Mouse (Mus musculus) large intestine, adult 2 months (tissue): ENCODE data around the gene Chrm4. TPM values are rescaled to one million over a fixed set of nuclear protein-coding genes. Genes with fewer than 3 reads are reported as not detected.

Experiments used
- DNase-seq: peaks from one replicate; pipeline ENCODE4 v3.0.0-alpha.2; 2012; ENCODE audit warnings: low read depth, low spot score
- WGBS: fragments of 180-500 bp; shearing (Covaris S2); methylation state at CpG from one replicate; pipeline ENCODE4 v1.1.7; 2018; 5-methylcytosine and 5-hydroxymethylcytosine counted together
- polyA plus RNA-seq: library from polyadenylated mRNA; depleted of rRNA; stranded (reverse); fragments of >200 nt; gene quantifications from 2 replicates; pipeline ENCODE4 v1.2.3, GENCODE M21; 2012

The Chrm4 gene
- polyA plus RNA-seq, 1 experiment, result 4.8 TPM

DNA sequence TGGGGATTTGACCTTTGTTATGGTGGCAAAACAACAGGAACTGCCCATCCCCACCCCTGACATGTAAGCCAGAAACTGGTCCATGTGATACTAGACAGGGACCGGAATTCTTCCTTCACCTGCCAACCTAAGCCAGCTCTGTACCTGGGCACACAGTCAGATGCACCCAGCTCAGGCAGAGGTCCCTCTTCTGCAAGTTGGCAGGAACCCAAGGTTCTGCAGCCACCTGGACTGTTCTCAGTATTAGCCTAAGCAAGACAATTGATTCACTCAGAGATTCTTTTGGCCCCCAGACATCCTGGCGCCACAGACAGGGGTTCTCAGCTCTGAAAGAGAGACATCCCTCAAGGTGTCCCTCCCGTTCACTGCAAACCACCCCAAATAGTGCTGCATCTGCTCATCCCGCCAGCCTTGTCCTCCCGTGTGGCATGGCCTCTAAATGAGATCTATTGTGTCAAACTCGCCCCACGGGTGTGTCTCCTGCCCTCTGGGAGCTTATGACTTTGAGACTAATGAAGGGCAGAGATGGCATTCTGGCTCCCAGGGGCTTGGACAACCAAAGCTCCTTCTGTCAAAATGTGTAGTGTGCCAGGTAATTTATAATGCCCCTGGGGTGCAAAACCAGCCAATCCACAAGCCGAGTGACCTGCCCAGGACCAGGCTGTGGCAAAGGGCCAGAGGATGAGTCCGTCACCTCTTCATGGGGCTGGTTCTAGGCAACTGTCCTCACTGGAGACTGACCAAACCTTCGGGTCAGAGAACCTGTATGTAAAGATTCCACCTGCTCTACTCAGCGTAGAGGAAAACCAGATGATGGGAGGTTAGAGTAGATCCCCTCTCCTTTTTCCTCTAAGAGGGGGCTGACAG lies 32.7 kb downstream of the Chrm4 start:
- WGBS, result 45% methylated on average over 11 of the region's 11 CpGs
- no peak for DNase-seq

DNA sequence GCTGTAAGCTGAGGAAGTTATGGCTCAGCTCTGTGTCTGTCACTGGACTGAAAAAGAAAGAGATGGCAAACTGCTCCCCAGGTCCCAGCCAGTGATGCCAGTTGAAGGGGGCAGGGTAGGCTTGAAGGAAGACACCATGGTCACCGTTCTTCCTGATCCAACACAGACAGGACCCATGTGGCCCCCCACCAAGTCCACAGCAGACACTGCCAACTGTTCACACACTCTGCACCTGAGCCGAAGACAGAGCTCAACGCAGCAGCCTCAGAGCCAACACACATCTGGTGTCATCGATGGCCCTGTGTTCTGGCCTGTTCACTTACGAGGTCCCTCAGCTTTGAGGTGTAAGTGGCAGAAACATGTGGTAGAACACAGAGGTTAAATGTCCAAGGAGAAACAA lies 33.4 kb downstream of the Chrm4 start:
- DNase-seq, result no peak
- WGBS, result 72% methylated on average over 5 of the region's 5 CpGs

DNA sequence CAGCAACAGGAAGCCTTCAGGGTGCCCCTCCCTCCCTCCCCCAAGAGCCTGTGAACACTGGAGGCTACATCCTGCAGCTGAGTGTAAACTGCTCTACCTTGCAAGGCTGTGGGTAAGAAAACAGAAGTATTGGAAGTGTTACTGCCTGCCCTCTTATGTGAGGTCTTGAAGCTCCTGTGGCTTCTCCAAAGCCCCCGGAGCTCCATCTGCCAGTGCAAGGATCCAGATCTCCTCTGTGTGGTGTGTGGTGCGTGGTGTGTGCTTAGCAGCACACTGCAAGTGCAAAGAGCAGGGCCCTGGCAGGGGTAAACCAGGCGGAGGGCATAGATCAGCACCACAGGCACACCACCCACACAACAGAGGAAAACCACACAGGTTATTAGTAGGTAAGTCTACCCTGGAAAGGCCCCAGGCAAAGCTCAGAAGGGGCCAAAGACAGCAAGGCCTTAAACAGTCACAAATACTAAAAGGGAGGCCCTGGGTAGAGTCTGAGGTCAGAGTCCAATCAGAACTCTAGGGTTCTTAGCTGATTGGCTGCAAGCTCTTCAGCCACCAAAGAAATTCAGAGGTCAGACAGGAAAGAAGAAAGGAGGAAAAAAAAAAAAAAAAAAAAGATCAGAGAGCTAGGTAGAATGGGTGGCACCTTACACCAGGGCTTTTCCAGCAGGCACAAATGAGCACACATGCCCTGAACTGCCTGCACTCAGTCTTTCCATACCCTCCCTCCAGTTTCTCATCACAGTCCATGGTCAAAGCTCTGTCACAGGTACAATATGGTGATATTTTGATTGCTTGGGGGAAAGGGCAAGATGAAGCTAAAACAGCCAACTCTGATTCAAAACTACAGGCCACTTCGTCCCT lies 35.1 kb downstream of the Chrm4 start:
- peak; percentile 63 for DNase-seq
- WGBS, result 20% methylated on average over 4 of the region's 4 CpGs

DNA sequence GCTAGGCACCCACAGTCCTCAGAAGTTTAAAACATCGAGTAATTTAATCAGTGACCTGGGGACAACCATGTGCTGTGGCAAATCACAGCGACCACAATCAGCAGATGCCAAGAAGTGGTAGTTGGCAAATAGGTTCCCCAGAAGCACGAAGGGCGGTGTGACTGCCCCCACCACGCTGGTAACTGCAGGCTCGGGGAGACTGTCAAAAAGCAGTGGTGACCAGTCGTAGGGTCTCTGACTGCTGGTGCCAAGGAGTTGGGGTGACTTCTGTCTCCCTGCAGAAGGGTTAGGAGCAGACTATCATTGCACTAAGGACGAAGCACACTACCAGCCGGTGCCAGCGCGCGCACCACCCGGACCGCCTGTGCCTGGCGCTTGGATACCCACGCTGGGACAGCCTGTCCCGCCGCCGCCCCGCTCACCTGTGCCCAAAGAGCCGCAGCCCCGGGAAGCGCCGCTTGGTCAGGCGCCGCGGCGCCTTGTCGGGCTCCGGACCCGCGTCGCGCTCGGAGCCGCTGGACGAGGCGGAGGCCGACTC lies 35.9 kb downstream of the Chrm4 start:
- no peak for DNase-seq
- WGBS, result 1% methylated on average over 39 of the region's 39 CpGs

DNA sequence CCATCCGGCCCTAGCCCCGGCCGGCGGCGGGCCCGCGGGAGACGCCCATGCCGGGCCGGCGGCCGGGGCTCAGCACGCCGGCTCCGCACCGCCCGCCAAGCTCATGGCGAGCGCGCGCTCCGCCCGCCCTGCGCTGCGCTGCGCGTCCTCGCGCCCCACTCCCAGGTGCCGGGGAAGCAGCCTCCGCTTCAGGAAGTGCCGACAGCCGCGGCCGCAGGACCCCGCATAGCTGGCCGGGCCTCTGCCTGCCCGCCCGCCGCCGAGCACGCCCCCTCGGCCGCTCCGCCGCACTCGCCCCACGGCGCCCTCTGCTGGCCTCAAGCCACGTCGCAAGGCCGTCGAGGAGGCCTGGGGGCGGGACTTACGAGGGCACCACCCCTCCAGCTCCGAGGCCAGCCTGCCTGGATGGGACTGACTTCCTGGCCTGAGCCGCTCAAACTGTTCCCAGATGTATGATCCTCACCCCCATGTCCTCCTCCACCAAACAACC lies 36.4 kb downstream of the Chrm4 start:
- peak; percentile 71 for DNase-seq
- WGBS, result under 1% methylated on average over 55 of the region's 57 CpGs

DNA sequence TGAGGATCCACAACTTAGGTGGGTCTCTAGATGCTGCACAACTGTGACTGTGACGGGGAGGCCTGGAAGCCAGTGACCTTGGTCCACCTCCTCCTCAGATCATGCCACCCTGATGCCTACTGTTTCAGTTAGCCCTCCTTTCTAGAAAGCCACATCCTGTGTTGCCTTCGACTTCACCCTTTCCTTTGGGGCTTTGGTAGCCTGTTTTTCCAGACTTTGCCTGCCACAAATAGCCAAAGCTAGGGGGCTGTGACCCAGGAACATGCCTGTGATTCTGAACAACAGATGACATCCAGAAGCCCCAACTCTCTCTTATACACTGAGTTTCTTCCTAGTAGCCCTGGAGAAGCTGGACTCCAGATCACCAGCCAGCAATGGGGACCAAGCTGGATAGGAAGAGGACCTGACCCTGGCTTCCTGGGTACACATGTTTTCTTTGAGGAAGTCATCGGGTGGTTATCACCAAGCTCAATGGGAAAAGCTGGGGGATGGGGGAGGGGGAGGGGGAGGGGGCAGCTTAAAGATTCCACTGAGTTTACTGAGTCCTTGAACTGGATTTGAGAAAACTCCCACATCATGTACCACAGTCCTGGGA lies 37.7 kb downstream of the Chrm4 start:
- WGBS, result 74% methylated on average over 3 of the region's 3 CpGs
- no peak for DNase-seq

DNA sequence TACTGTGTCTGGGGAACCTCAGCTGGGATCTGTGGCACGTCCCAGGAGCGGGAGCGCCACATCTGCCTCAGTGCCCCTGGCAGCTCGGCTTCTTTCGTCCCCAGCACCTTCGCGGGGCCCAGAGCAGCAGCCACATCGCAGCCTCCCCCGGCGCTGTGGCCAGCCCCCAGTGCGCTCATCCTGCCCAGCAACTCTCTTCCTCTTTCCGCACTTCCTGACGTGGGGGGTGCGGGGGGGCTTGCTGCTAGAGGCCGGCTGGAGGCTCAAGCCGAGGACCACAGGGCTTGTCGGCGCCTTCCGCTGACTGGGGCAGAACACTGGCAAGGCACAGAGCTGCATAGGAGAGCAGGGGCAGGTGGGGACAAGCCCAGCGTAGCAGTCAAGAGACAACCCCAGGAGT lies 38.4 kb downstream of the Chrm4 start:
- 70% methylated on average over 20 of the region's 20 CpGs for WGBS
- DNase-seq, result no peak

DNA sequence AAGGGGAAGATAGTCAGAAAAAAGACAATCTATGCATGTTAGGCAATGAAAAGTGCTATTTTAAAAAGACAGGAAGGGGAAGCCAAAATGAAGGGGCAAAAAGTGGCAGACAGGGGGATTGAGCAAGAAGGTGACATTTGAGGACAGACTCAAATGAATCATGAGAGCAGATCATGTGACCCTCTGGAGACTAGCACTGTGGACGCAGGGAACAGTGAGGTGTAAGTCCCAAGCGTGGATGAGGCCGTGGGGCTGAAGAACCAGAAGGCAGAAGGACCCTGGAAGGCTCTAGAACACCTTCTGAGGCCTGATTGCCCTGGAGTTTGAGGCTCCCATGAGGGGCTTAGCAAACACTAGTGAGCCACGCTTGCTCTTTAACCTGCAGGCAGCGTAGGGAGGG lies 39.3 kb downstream of the Chrm4 start:
- WGBS, result 88% methylated on average over 5 of the region's 5 CpGs
- no peak for DNase-seq

DNA sequence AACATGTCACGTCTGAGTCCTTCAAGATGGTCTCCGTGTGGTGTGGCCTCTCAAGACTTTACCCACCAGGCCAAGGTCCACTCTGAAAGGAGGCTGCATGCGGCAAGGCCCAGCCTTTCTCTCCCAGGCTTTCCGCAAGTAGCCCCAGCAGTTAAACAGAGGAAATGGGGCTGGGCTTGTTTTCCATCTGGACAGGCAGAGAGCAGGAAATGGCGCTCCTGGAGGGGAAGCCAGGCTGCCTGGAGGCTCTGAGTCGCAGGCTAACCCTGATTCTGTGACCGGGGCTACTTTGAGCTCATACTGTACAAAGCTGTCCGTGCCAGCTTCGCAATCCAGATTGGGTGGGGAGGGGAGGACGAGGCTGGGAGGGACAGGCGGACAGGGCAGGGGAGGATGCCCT lies 40.9 kb downstream of the Chrm4 start:
- 47% methylated on average over 11 of the region's 11 CpGs for WGBS

DNA sequence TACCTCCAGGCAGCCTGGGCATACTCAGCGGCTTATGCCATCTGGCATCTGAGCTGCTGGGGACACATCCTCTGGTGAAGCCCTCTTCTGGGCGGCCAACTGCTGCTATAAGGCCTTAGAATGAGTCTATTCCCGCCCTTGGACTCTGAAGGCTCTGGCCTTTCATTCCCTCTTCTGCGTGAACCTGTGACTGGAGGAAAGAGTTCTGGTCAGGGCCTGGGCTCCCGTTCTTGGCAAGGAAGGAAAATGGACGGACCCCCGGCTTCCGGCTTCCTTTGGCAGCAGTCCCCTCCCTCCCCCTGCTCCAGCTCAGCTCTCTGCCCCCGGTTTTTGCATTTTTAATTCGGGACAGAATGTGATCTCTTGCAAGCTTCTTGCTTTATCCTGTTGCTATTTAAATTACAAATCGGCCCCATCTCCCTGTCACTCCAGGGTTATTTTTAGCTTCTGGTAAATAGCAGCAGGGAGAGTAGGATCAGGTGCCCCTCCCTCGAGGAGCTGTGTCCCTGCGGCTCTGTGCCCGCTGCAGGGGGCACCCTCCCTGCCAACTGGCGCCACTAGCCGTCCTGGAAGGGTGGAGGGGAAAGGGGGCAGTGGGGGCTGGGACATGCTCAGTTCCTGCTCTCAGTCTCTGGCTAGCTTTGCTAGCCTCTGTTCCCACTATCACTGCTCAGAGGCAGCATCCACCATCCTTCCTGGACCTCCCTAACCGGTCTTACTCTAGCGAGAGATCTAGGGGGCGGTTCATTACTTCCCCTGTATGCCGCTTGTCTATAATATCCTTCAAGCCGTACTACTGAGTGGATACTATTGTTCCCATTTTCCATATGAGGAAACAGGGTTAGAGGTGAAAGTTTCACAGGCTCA lies 44.4 kb downstream of the Chrm4 start:
- DNase-seq, result no peak
- 50% methylated on average over 21 of the region's 21 CpGs for WGBS

More for the DNA sequence above, 40.9 kb downstream of the Chrm4 start:
- no peak for DNase-seq

DNA sequence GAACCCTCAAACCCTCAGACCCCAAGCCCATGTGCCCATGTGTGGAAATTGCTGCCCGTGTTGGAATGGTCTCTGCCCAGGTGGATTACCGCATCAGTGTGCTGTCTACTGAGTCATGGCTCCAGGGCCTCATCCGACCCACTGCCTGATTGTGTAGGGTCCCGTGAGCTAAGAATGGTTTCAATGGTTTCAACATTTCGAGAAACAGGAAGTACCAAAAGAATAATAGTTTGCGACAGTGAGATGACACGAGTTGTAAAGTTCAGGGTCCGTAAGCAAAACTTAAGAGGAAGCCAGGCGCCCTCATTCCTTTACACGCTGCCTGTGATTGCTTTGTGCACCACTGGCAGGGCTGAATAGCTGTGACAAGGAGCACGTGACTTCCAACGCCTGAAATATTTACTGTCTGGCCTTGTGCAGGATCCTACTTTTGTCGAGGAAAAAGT lies 45.1 kb downstream of the Chrm4 start:
- DNase-seq, result no peak
- 17% methylated on average over 13 of the region's 13 CpGs for WGBS

DNA sequence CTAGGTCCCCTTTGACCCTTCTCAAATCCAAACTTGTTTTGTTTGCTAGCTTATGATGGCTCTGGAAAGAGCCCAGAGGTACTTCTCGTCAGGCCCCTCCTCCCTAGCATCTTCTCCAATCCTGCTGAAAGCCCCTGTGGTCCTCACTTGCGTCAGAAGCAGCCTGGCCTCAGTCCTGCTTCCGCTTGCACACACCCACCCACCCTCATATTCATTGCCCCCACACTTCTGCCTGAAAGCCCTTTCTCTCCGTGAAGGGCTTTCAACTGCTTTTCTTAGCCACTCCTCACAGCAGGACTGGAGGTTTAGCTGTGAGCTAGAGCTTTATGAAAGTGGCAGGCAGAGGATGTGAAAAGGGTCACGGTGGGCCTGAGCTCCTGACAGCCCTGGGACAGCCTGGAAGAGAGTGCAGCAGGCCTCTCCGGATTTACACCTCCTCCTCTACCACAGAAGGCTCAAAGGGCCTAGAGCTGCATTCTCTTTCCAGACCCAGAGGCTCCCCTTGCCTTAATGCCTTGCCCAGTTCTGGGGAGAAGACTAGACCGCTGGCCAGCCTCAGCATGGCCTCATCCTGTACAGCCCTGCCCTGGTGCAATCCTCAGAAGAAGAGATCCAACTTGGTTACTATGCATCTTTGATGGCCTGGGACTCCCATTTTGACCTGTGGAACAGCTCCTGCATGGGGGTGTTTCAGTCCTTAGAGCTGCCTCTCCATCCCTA lies 46.5 kb downstream of the Chrm4 start:
- no peak for DNase-seq
- WGBS, result 90% methylated on average over 7 of the region's 7 CpGs

DNA sequence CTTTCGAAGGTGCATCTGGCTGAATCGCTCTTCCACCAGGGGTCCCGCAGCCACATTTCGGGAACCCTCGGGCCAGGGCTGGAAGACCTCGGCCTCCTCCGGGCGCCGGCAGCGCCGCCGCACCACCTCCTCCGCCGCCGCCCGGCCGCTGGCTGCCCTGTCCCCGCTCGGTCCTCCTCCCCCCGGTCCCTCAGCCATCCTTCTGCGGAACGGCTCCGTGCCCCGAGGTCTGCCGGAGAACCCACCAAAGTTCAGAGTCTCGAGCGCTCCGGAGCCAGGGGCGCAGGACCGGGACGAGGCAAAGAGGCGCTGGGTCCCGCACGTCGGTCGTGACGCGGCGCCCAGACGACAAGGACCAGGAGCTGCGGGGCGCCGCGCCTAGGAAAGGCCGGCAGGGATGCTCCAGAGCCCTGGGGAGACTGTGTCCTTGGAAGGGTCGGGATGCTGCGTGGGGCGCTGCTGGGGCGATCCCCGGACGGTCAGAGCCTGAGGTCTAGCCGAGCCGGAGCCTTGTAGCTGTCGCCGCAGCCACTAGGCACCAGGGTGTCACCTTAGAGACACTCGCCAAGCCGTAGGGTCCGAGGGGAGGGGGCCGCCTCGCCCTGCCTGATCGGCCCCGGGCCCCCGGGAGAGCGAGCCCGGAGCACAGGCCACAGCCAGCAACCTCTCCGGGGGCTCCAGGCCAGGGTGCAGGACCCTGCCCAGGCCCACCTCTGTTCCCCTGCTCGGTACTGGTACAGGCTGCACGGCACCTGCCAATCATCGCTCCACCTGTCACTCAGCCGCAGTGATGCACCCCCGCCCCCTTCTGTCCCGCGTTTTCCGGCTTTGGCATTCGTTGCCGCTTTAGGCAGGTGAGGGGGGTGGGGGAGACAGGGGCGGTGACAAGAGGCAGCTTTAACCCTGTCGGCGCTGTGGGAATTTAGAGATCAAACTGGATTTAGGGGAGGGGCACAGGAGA lies 48.8 kb downstream of the Chrm4 start, which contains the start of gene Dgkz:
Gene Dgkz (minus strand): TSS at position 284 of the 961 bp plus-strand sequence.
- WGBS, result 4% methylated on average over 79 of the region's 79 CpGs
- no peak for DNase-seq

DNA sequence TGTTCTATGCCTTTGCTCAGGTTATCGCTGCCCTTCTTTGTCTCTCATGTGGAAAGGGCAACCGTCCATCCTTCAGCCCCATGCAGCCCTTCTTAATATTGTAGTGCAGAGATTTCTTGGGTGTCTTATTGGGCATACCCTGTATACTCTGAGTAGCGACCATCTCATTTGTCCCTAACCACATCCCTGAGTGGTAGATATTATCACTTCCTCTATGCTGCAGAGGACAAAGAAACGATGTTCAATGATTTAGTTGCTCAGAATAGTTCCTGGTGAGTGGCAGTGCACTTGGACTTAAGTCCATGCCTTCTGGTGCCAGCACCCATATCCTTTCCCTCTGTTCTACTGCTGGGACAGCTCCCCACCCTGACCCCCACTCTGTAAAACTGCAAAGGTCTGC lies 50.9 kb downstream of the Chrm4 start:
- 67% methylated on average over 4 of the region's 4 CpGs for WGBS
- no peak for DNase-seq
